Mouse (Mus musculus) megakaryocyte-erythroid progenitor cell, adult 5-6 weeks (primary cell): Measurements from ENCODE around the gene Hpcal1. TPM values are rescaled to one million over a fixed set of nuclear protein-coding genes. Genes with fewer than 3 reads are reported as not detected.

Source experiments
- ATAC-seq: replicated peaks from 2 replicates; pipeline ENCODE4 v1.8.0; 2016; ENCODE audit warnings: mild to moderate bottlenecking, inconsistent platforms; ENCODE audit not compliant: severe bottlenecking, poor library complexity, low FRiP score, low TSS enrichment
- total RNA-seq, 2 experiments: library from RNA; stranded (forward) in 1 of 2; stranded (reverse) in 1 of 2; fragments of 200-1000, 215-1000 nt in 1 of 2; fragments of >200 nt in 1 of 2; fragmentation: Nextera tagmentation in 1 of 2; gene quantifications; 2 replicates each; pipeline ENCODE4 v1.2.3; 2014 to 2017

The Hpcal1 gene
- total RNA-seq, 2 experiments from 2014 or later = 3.0 to 4.3 TPM

GRCm38 (mm10) chr12:17682161-17682560, 8.5 kb upstream of the Hpcal1 start:
- no peak for ATAC-seq

- ATAC-seq = no peak
Measured at GRCm38 (mm10) chr12:17684315-17684714, 6.3 kb upstream of the Hpcal1 start.

GRCm38 (mm10) chr12:17686116-17686515, 4.5 kb upstream of the Hpcal1 start:
- ATAC-seq = no peak

GRCm38 (mm10) chr12:17688913-17689312, 1.7 kb upstream of the Hpcal1 start:
- no peak for ATAC-seq

- peak; percentile 73 for ATAC-seq
Measured at GRCm38 (mm10) chr12:17689931-17690563, 609 bp upstream of the Hpcal1 start.

- ATAC-seq = no peak
Measured at GRCm38 (mm10) chr12:17691320-17691876, 742 bp downstream of the Hpcal1 start.

- peak; percentile 34 for ATAC-seq
Measured at GRCm38 (mm10) chr12:17691891-17692321, 1.2 kb downstream of the Hpcal1 start.

- ATAC-seq = no peak
Measured at GRCm38 (mm10) chr12:17692356-17692755, 1.7 kb downstream of the Hpcal1 start.

GRCm38 (mm10) chr12:17692953-17693352, 2.3 kb downstream of the Hpcal1 start:
- no peak for ATAC-seq

- no peak for ATAC-seq
Measured at GRCm38 (mm10) chr12:17694589-17695115, 4.0 kb downstream of the Hpcal1 start.

GRCm38 (mm10) chr12:17696395-17696794, 5.7 kb downstream of the Hpcal1 start:
- ATAC-seq = no peak

- ATAC-seq = no peak
Measured at GRCm38 (mm10) chr12:17698934-17699333, 8.3 kb downstream of the Hpcal1 start.

- ATAC-seq = no peak
Measured at GRCm38 (mm10) chr12:17699480-17699879, 8.8 kb downstream of the Hpcal1 start.

GRCm38 (mm10) chr12:17701131-17701720, 10.6 kb downstream of the Hpcal1 start:
- ATAC-seq = no peak

GRCm38 (mm10) chr12:17701795-17702194, 11.1 kb downstream of the Hpcal1 start:
- no peak for ATAC-seq

- no peak for ATAC-seq
Measured at GRCm38 (mm10) chr12:17702257-17702943, 11.7 kb downstream of the Hpcal1 start.

- no peak for ATAC-seq
Measured at GRCm38 (mm10) chr12:17702944-17703335, 12.3 kb downstream of the Hpcal1 start.

- ATAC-seq = no peak
Measured at GRCm38 (mm10) chr12:17703866-17704265, 13.2 kb downstream of the Hpcal1 start.

- ATAC-seq = no peak
Measured at GRCm38 (mm10) chr12:17707472-17707871, 16.8 kb downstream of the Hpcal1 start.

- 0 out of 2 replicates have a peak, but pooled peaks have one; percentile 63 for ATAC-seq
Measured at GRCm38 (mm10) chr12:17709451-17709850, 18.8 kb downstream of the Hpcal1 start.
